Mouse (Mus musculus) c-Kit-positive CD71-negative TER-119-negative erythroid progenitor cells, embryonic 14.5 days (primary cell): ENCODE data around the gene Bax.

ENCODE experiments used
- DNase-seq: peaks from one replicate; pipeline ENCODE4 v3.0.0-alpha.2; 2013; ENCODE audit warnings: low read depth

Bax gene

DNA sequence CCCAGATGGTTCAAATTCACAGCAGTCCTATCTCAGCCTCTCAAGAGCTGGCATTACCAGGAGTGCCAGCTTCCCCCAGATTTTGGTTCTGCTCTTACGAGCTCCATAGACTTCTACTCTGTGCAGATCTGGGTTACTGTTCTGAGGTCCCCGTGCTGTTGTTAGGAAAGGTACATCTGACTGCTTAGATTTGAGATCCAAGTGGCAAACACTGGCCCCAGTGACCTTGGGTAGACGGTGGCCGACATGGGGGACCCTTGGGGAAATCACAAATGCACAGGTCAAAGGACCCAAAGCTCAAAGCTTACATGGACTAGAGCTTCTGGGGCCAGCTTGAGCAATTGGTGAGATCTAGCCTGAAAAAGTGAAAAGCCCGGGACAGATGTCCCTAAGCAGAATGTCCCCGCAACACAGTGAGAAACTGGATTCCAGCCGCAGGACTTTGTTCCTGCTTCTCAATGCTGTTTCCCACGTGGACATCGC, 9.9 kb downstream of the Bax start:
- no peak for DNase-seq

DNA sequence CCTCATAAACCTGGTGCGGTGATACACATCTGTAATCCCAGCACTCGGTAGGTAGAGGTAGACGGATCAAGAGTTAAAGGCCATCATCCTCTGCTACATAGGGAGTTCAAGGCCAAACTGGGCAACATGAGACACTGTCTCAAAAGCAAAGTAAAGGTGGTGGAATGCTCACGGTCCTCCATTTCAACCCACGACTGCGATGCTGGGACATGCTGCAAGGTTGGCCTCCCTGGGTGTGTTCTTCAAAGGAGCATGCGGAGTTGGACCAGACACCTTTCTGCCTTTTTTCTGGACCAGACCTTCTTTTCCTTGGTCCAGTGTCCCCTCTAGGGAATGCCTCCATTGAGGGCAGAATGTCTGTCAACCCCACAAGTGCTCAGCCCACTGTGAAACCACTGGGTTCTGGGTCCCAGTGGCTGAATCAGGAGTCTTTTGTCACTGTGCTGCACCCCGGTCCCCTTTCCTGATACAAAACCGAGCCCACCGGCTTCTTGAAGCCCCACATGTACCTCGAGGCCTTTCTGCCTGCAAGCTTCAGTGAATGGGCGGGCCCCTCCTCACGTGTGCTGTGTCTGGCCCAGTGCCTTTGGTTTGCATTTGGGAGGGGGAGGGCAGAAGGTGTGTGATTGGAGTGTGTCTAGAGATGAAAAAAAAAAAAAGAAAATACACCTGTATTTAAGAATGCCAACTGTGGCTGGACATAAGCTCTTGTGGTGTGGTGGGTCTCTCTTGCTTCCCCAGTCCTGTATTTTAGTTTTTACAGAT, 10.6 kb downstream of the Bax start:
- DNase-seq, result no peak

DNA sequence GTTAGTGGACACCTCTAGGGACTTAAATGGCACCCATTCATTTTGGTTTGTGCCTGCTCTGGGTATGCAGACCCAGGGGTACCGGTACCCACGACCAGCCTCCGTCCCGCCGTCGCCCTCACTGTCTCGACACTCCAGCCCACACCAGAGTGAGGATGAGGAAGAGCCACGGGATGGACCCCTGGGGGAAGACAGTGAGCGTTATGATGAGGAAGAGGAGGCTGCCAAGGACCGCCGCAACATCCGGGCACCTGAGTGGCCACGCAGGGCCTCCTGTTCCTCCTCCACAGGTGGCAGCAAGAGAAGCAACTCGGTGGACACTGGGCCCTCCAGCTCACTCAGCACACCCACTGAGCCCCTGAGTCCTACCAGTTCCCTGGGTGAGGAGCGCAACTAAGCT, 11.7 kb downstream of the Bax start:
- DNase-seq, result no peak

GRCm38 (mm10) chr7:45451344-45451982, 15.2 kb downstream of the Bax start:
- DNase-seq, result peak; percentile 83

DNA sequence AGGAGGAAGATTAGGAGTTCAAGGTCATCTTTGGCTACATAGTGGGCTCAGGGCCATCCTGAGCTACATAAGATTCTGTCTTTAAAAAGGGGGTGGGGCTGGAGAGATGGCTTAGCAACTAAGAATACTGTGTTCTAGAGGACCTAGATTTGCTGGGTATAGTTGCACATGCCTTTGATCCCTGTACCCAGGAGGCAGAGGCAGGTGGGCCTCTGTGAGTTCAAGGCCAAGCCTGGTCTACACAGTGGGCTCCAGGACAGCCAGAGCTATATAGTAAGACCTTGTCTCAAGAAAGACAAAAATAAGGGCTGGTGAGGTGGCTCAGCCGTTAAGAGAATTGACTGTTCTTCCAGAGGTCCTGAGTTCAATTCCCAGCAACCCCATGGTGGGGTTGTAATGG, 16.7 kb downstream of the Bax start:
- no peak for DNase-seq

- DNase-seq, result no peak
These were observed 19.2 kb downstream of the Bax start for GRCm38 (mm10) chr7:45447325-45447990.

GRCm38 (mm10) chr7:45446589-45446988, 20.1 kb downstream of the Bax start:
- DNase-seq, result no peak

- no peak for DNase-seq
These were observed 22.9 kb downstream of the Bax start for GRCm38 (mm10) chr7:45443526-45444420.

DNA sequence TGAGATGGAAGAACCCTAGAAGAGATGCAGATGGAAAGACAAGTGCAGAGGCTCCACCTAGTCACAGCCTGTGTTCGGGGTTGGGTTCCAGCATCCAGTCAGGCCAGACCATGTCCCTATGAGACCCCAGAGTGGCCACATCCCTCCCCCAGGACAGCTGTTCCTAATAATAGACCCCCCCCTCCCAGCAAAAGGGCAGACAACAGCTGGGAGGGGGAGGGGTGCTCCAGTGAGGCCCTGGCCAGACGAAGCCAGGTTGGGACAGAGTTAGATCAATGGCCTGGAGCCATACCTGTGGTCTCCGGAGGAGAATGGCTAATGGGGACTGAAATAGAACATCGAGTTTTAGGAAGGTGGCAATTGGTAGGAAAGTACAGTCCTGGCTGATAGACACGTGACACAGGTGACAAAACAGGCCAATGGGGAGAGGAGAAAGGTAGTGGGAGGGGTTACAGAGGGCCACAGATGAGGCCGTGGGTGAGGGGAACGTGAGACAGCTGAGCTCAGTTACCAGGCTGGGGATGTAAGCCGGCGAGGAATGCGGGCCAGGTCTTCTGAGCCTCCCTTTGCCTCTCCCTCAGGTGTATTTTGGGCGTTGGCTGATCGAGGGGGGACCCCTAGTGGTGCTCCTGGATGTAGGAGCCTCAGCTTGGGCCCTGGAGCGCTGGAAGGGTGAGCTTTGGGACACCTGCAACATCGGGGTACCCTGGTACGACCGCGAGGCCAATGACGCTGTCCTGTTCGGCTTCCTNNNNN, 29.0 kb downstream of the Bax start, which contains the start of gene Ruvbl2:
Gene Ruvbl2, minus strand, starts transcription at position 576 of the 756 bp plus-strand sequence.
- DNase-seq, result no peak

- DNase-seq, result no peak
These were observed 29.7 kb downstream of the Bax start for GRCm38 (mm10) chr7:45437046-45437445.

- no peak for DNase-seq
These were observed 30.3 kb downstream of the Bax start for GRCm38 (mm10) chr7:45436444-45436843.

- no peak for DNase-seq
These were observed 31.7 kb downstream of the Bax start for GRCm38 (mm10) chr7:45435038-45435437.

DNA sequence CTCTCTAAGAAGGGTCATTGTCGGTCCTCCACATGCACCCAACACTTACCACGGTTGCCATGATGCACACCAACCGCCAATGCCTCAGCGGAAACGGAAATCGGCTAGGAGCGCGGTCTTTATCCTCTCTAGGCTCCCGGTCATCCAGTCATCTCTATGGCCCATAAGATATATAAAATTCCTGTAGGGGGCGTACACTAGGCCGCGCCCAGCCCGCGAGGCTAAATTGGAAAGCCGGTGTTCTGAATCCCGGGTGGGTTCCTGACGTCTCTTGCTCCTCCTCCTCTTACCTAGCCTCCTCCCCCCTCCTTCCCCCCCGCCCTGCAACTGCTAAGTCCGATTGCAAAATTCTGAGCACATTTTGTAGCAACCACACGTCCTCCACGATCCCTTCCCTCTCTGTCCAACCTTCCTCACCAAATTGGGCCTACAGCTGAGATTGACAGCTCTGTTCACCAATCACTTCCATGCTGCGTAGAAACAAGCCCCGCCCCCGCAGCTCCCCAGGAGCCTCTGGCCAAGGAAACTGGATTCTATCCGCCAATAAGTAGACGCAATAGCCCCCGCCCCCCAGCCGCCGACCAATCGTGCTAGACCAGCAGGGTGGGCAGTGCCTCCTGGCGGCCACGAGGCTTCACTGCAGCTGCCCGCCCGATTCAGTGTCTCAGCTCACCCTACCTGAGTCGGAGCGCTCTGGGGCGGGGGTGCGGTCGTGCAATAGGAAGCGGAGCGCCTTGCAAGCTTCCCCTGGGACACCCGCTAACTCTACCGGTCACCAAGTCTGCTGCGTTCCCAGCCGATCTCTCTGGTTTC, 32.3 kb downstream of the Bax start, which contains the start of gene Gys1:
Gene Gys1, plus strand, starts transcription at position 642 of the 813 bp plus-strand sequence.
- peak; percentile 99 for DNase-seq

GRCm38 (mm10) chr7:45433835-45434202, 32.9 kb downstream of the Bax start:
- DNase-seq, result no peak

DNA sequence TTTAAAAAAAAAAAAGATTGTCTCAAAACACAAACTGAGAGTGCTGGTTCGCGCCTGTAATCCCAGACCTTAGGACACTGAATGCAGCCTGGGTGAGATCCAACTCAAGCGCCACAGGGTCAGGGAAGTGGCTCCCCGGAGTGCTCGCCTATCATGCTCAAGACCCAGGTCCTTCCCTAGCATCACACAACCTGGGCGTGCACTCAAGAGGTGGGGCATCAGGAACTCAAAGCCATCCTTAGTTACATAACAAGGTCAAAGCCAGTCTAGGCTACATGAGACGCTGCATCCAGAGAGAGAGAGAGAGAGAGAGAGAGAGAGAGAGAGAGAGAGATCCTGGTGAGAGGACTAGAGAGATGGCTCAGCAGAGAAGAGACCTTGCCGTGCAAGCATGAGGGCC, 40.1 kb downstream of the Bax start:
- DNase-seq, result no peak

- no peak for DNase-seq
These were observed 45.5 kb downstream of the Bax start for GRCm38 (mm10) chr7:45421194-45421593.

DNA sequence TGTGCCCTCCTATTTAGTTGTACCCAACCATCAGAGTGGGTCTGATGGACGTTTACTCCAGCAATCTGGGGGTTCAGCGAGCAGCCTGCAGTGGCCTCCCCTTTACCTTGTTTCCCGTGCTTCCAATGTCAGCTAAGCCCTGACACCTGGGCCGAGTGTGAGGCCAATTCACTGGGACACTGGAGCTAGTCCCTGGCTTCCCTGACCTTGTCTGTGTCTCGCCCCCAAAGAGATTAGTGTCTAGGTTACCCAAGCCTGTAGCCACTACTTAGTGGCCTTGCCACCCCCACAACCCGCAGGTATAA, 46.1 kb downstream of the Bax start, which contains the start of gene Lhb:
Gene Lhb, plus strand, starts transcription at position 206 of the 305 bp plus-strand sequence.
- DNase-seq, result no peak

DNA sequence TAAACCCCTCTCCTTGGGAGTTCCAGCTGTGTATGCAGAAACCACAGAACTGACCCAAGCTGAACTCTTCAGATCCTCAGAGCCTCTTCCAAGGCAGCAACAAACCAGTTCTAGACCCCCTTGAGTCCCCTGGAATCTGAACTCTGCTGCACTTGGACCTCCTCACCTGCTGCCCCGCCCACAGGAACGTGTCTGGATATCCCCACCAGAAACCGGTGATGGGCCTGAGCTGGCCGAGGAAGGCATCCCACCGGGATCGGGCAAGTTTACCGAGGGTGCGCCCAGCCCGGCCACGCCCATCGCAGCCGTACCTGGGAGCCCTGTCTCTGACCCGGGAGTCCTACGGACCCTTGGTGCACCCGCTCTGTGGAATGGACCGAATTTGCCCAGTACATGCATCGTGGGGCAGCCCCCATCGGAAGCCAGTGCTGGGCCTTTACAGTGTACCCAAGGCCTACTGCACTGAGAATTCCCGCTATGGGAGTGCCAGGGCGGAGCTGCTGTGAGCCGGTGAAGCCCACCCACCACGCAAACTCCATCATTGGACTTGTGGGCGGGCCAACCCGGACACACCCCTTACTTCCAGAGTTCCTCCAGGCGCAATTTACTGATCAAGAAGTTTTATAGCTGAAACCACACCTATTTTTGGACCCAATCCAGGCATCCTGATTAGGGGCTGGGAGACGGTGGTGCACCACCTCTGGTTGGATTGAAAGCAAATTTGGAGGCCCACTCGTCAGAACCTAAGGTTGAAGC, 46.7 kb downstream of the Bax start:
- DNase-seq, result no peak

DNA sequence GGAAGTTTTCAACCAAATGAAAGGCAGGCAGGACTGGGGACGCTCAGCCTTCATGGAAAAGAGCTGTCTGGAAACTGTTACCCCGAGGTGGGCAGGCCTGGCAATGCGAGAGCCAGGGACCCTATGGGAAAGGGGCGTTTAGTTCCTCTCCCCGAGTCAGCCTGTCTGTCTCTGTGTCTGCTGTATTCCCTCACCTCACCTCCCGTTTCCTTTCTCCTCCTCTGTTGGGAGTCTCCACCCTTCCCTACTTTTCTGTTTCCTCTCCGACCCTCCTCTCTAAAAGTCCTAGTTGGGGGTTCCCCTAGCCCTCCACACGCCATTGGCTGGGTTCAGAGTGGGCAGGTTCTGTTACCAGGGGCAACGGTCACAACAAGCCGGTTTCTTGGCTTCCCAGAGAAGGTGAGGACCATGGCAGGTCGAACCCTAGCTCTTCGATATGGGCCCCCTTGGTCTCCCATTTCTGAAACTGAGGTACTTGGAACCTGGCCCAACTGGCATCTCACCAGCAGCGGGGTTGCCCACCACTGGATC, 48.7 kb downstream of the Bax start:
- DNase-seq, result no peak
